Mouse (Mus musculus): ENCODE measurements around the gene Olfr954.

- TF ChIP-seq POLR2A (IDR thresholded peaks at IDR 0.05; ENCODE audit: low read depth, low read length) (no peak), CTCF (conservative IDR thresholded peaks at IDR 0.05; ENCODE audit: insufficient read depth, insufficient read length, low read depth, low read length) (peak; percentile 51)
Measured at GRCm38 (mm10) chr9:39508998-39509397, 52.5 kb downstream of the Olfr954 start.

All from kidney, adult 2 months (tissue).